ENCODE assay signal across 19 mouse cellular contexts in the genomic region with DNA sequence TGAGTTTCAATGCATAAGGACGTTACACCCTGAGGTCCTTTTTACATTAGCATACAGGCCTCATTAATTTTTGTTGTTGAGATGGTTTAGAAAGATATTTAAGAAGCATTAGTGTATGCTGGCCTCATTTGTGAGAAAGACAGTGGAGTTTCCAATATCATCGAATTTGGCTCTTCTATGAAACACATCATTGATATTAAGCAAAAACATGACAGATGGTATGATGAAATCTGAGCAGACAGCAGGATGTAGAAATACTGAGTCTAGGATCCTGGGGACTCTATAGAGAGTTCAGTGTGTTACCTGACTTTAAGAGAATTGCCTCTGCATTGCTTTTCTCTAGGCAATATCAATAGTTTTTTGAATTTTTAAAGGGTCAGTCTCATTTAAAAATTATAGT.
DNase-seq lines count a peak whose midpoint lies in the region; ATAC-seq and TF ChIP-seq lines count a peak whose summit lies in the region.
"Had no signal": no experiment of that assay in that cellular context is flagged by ENCODE, and none has a peak within 500 bp of the region (broad histone marks: within the 10 kb centered on the region; RNA-seq: fewer than 3 reads in every experiment).

No protein-coding gene starts in this region.

- no peaks in the 10 kb centered on the region for H3K27me3 ChIP-seq in forebrain, embryonic 15.5 days
- no peaks in the 10 kb centered on the region for H3K27me3 ChIP-seq in forebrain, embryonic 11.5 days (ENCODE audit: control insufficient read depth, insufficient read depth, low read length)
- H3K27me3 ChIP-seq: embryonic facial prominence, embryonic 13.5 days; heart, embryonic 15.5 days; hindbrain, embryonic 13.5 days had no signal

- TF ChIP-seq POLR2A in brain, embryonic 14.5 days (IDR thresholded peaks at IDR 0.05; ENCODE audit: borderline replicate concordance, extremely low read depth, insufficient read depth, insufficient read length, poor library complexity, severe bottlenecking): no peak

- H3K36me3 ChIP-seq in forebrain, embryonic 15.5 days: no peaks in the 10 kb centered on the region
- H3K36me3 ChIP-seq in forebrain, embryonic 11.5 days (ENCODE audit: control insufficient read depth, insufficient read depth, low read length): no peaks in the 10 kb centered on the region
- H3K36me3 ChIP-seq: embryonic facial prominence, embryonic 13.5 days; heart, embryonic 15.5 days; hindbrain, embryonic 13.5 days had no signal

- H3K9ac ChIP-seq in forebrain, embryonic 15.5 days (replicated peaks): no peak overlapping the region
- H3K9ac ChIP-seq in forebrain, embryonic 11.5 days (ENCODE audit: low read length): no peak overlapping the region
- H3K9ac ChIP-seq: embryonic facial prominence, embryonic 13.5 days; heart, embryonic 15.5 days; hindbrain, embryonic 13.5 days had no signal

- H3K9me3 ChIP-seq in forebrain, embryonic 15.5 days: no peaks in the 10 kb centered on the region
- no peaks in the 10 kb centered on the region for H3K9me3 ChIP-seq in forebrain, embryonic 11.5 days (ENCODE audit: control insufficient read depth, low read length)
- H3K9me3 ChIP-seq: embryonic facial prominence, embryonic 13.5 days; heart, embryonic 15.5 days; hindbrain, embryonic 13.5 days had no signal

- ATAC-seq in forebrain, embryonic 15.5 days (replicated peaks): 0 out of 2 replicates have a peak, but pooled peaks have one; percentile 38
- ATAC-seq in forebrain, embryonic 11.5 days (replicated peaks; ENCODE audit: low FRiP score): no peak
- ATAC-seq: hindbrain, postnatal 0 days had no signal

- no peak overlapping the region for H3K4me2 ChIP-seq in forebrain, embryonic 15.5 days (replicated peaks)
- no peak overlapping the region for H3K4me2 ChIP-seq in forebrain, embryonic 11.5 days (ENCODE audit: low read depth, low read length, severe bottlenecking)
- H3K4me2 ChIP-seq: embryonic facial prominence, embryonic 13.5 days; heart, embryonic 11.5 days; heart, embryonic 15.5 days; hindbrain, embryonic 13.5 days had no signal

- no peak overlapping the region for H3K4me3 ChIP-seq in forebrain, embryonic 15.5 days
- H3K4me3 ChIP-seq in forebrain, embryonic 11.5 days (ENCODE audit: low read depth, low read length): no peak overlapping the region
- H3K4me3 ChIP-seq: embryonic facial prominence, embryonic 13.5 days; heart, adult 2 months; heart, embryonic 15.5 days; hindbrain, embryonic 13.5 days had no signal

- no peak overlapping the region for H3K27ac ChIP-seq in forebrain, embryonic 15.5 days (replicated peaks)
- no peak overlapping the region for H3K27ac ChIP-seq in forebrain, embryonic 11.5 days (ENCODE audit: low read depth, low read length)
- H3K27ac ChIP-seq: embryonic facial prominence, embryonic 13.5 days; heart, adult 2 months; heart, embryonic 15.5 days; hindbrain, embryonic 13.5 days; hindbrain, postnatal 0 days had no signal

- peaks cover 3% of the 10 kb centered on the region; the same call in 1 of the 2 replicates for H3K4me1 ChIP-seq in forebrain, embryonic 15.5 days
- 0 out of 2 replicates have a peak, but pooled peaks cover 2% of the 10 kb centered on the region for H3K4me1 ChIP-seq in forebrain, embryonic 11.5 days (replicated peaks; ENCODE audit: control insufficient read depth, insufficient read depth, low read length)
- H3K4me1 ChIP-seq: embryonic facial prominence, embryonic 13.5 days; heart, embryonic 15.5 days; hindbrain, embryonic 13.5 days had no signal

- intact Hi-C loops in gastrocnemius, postnatal 14 days (cut with DNase I; ENCODE audit: low total_unique reads): no loop called here

- no peak for TF ChIP-seq CTCF in brain, embryonic 14.5 days (IDR thresholded peaks at IDR 0.05; ENCODE audit: borderline replicate concordance, extremely low read depth, insufficient read depth, insufficient read length)

- WGBS in forebrain, embryonic 15.5 days: 49% methylated on average over 2 of the region's 2 CpGs
- 88% methylated on average over 2 of the region's 2 CpGs for whole genome bisulfite sequencing in forebrain, embryonic 11.5 days

- DNase-seq in forebrain, embryonic 11.5 days (ENCODE audit: low spot score): no peak
- peak; percentile 12 for DNase-seq in layer of hippocampus, adult 9-10 months (ENCODE audit: low spot score)
- DNase-seq in layer of hippocampus, postnatal 36 days: no peak
- DNase-seq in 416B (ENCODE audit: low read depth): peak; percentile 14
- DNase-seq in brain, embryonic 14.5 days (ENCODE audit: low read depth): peak; percentile 53
- no peak for DNase-seq in gastrocnemius, postnatal 14 days
- DNase-seq: adrenal gland, postnatal 14 days; cerebellum, adult 18-20 months; cerebellum, adult 9-11 months; cerebellum, postnatal 36 days; gastrocnemius, postnatal 10 days; heart, adult 2 months; heart, postnatal 14 days had no signal

Comparison
In these comparisons a context has a peak if more than half of its experiments do, and no peak if none do; other contexts are left out.
1. DNase-seq: peak in layer of hippocampus, adult 9-10 months (single experiment), 416B (single experiment) and brain, embryonic 14.5 days (single experiment); none in forebrain, embryonic 11.5 days (single experiment), layer of hippocampus, postnatal 36 days (0 of 2) and gastrocnemius, postnatal 14 days (single experiment).